Mouse (Mus musculus): ENCODE measurements around the gene Xirp1.
A peak's percentile ranks its signal among the peaks of the same experiment; 100 is the strongest.

The Xirp1 gene

DNA sequence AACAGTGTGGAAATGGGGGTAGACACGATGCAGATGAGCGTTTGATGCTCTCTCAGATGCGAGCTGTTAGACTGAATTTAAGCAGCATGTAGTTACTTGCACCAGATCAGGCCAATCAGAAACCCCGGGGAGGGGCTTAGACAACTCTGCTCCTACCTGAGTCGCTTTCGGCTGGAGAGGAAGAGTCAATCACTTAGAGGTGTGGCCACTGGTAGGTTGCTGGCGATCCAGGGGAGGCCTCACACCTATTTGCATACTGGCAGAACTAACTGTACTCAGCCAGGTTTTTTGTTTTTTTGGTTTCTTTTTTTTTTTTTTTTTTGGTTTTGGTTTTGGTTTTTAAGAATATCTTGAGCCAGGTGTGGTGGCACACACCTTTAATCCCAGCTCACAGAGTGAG lies 35.1 kb downstream of the Xirp1 start:
- no peak for DNase-seq (ENCODE audit: low read depth, low spot score)

DNA sequence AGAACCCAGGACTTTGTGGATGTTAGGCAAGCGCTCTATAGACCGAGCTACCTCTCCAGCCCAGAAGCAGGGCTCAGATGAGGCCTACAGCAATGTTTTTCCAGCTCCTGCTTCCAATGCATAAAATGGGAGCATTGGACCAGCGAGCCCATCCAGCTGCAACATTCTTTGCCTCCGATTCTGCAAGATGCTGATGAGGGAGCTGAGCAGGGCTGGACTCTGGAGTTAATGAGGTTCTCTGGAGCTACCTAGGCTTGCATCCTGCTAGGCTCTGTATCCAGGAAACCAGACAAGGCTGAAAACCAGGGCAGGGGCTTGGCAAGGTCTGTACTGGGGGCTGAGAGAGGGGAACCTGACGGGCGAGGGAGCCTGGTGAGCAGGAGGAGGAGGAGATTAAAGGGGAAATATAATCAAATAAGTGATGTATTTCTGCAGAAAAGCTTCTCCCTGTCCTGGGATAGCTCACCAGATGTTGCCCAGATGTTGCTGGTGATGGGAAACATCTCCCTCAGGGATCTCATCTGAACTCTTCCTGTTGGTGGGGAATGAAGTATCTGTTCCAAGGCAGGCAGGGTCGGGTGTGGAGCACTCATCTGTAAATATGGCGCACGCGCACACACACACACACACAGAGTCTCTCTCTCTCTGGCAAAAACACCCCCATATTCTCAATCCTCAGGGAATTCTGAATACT lies 37.4 kb downstream of the Xirp1 start:
- DNase-seq (ENCODE audit: low read depth, low spot score): no peak

DNA sequence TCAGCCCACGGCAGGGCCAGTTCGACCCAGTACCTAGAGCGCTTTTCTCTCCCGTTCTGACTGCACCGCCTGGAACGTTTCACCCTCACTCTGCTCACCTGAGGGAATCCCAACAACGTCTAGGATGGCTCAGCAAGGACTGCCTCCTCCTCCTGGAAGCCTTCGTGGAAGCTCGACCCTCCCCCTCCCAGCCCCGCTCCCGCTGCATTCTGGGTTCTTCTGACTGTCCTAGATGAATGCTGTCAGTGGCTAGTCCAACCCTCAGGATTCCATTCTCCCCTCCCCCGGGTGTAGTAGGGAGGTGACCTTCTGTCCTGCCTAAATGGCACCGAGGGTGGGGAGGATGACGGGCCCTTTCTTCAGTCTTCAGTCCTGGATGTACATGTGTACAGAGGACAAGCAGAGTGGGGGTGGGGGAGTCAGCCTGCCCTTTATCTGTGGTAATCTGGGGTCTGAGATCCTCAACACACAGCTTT lies 38.8 kb downstream of the Xirp1 start, which contains the start of gene Csrnp1:
Csrnp1 (minus strand) TSS at position 123 of the 476 bp plus-strand sequence.
- no peak for DNase-seq (ENCODE audit: low read depth, low spot score)

DNA sequence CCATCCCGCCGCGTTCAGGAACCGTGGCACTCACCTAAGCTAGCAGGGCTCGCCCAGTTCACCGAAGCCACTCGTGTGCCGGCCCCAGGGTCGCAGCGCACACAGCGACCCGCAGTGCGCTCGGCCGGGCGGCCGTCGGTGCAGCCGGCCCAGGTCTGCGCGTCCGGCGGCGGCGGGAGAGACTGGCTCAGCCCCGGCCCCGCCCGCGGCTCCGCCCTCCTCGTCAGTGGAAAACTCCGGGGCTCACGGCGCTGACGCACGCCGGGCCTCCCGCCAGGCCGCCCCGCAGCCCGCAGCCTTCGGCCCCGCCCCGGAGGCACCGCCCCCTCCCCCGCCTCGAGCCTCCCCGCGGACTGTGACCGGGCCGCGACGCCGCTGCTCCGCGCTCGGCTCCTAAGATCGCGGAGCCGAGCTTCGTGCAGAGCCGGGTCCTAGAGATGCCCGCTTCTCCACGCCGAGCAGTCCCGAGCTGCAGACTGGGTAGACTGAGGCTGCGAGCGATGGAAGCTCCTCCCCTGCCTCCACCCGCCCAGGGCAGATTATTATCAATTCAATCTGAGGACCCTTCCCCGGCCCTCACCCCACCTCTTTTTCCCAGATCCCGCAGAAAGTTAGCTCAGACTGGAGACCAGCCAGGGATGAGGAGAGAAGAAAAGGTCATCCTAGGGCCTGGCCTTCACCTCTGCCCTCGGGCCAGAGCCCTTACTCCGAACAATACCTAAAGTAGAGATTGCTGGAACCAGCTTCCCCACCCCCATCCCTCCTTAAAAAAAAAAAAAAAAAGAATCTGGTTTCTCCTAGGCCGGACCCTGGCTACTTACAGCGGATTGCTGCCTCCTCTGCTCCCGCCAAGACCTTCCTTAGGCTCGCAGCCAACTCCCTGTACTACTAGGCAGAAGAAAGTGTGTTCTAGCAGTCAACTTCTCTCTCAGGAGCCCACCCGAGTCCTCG lies 39.5 kb downstream of the Xirp1 start:
- peak; percentile 37 for DNase-seq (ENCODE audit: low read depth, low spot score)

DNA sequence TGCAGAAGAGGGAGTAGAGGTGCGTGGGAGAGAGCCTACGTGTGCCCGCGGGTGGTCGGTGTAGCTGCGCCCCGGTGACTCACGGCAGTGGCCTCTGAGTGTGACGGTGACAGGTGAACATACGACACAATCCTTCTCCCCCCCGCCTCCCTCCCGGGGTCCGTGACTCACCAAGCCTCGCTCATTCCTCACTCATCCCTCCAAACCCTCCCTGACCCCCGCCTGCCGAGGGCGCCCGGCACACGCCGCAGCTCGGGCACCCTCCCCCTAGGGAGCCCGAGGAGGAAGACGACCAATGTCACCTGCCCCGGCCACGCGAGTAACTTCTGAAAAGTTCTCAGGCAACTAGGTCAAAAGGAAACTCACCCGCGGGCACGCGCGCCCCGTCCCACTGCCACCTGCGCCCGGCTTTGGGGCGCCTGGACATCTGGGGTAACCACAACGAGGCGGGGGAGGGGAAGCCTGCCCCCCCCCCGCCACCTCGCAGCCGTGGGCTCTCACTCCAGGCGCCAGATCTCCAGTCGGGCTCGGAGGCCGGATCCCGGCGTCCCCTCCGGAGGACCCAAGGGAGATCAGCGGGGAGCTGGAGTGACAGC lies 40.3 kb downstream of the Xirp1 start:
- no peak for DNase-seq (ENCODE audit: low read depth, low spot score)

DNA sequence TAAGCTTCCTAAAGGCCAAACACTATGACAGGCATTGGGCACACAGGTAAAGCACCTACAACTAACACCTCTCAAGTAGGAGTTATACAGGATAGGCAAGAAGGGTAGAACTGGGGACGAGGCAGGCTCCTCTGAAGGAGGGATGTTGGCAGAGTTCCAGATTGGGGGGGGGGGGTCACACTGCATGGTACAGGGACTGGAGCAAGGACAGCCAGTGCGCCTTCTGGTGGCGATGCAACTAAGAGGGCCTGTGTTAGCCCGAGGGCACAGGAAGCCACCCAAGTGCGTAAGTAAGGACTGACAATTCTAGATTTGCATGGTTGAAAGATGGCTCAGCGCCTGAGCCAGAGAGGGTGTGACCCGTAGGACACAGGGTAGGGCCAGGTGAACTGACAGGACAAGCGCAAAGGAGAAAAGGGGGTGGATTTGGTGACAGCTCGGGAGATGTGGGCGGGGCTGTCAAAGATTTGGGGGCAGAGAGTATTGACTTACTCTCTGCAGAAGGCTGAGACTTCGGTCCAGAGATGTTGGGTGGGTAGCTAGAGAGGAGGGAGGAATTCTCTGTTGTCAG lies 41.1 kb downstream of the Xirp1 start:
- DNase-seq (ENCODE audit: low read depth, low spot score): no peak

DNA sequence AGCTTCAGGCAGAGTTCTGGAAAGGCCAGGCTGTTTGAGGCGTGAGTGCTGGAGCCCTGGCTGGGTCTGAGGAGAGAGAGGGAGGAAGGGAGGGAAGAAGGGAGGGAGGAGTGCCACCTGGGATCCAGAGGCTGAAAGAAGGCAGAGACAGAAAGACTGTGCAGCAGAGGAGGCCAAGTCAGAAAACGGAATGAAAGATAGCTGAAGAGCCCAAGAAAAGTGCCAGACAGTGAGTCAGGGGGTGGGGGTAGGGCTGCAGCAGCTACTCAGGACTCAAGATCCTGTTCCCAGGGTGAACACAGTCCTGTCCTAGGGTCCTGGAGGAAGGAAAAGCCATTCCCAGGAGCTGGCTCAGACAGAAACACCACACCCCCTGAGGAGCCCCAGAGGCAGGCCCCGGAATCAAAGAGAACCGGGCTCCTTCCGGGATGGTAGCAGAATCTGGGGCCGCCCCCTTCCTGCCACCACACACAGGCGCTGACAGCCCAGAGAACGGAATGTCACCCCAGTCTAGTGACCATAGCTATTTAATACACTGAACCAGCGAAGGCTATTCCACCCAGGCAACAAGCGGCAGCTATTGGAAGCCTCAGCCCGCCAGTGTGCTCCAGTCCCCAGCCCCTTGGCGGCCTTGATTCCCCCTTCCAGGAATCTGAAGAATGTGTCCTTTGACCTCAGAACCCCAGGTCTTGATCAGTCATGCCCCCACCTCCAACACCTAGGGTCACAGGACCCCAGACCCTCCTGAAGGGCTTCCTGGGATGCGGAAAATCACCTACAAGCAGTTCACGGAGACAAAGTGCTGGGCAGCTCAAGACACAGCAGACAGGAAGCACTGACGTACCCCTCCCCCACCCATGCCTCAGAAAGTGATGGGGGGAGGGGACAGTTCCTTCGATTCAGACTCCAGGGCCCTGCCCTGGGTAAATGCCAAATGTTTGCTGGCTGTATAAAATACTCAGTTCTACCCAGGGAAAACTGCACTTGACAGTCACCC lies 41.9 kb downstream of the Xirp1 start:
- no peak for DNase-seq (ENCODE audit: low read depth, low spot score)

DNA sequence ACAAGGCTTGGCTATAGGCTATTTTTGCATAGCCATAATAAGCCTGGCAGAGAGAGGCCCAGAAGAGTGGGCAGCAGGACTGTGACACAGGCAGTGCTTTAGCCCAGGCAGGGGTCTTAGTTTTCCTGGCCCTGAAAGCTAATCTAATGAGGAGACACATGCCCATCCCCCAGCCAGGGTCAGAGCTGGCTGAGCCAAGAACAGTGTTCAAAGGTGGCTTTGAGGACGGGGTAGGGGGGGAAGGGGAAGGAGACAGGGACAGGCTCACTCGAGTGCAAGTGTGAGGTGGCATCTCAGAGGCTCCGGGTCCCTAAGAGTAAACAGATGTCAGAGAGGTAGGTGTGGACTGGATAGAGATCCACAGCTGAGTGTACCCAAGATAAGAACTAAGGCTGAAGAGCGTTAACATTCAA lies 42.6 kb downstream of the Xirp1 start:
- no peak for DNase-seq (ENCODE audit: low read depth, low spot score)

DNA sequence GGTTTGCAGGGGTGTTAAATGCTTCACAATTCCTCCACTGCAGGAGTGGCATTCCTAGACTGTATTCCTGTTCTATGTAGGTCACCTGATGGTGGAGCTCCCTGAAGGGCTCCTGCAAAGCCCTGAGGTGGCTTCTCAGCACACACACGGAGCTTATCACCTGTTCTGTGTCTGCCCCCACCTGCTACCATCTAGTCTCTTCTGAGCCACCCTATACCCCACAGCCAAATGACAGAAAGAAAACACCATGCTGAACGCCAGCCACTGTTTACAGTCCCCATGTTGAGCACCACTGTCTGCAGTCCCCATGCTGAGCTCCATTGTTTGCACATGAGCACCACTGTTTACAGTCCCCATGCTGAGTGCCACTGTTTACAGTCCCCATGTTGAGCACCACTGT lies 43.6 kb downstream of the Xirp1 start:
- no peak for DNase-seq (ENCODE audit: low read depth, low spot score)

DNA sequence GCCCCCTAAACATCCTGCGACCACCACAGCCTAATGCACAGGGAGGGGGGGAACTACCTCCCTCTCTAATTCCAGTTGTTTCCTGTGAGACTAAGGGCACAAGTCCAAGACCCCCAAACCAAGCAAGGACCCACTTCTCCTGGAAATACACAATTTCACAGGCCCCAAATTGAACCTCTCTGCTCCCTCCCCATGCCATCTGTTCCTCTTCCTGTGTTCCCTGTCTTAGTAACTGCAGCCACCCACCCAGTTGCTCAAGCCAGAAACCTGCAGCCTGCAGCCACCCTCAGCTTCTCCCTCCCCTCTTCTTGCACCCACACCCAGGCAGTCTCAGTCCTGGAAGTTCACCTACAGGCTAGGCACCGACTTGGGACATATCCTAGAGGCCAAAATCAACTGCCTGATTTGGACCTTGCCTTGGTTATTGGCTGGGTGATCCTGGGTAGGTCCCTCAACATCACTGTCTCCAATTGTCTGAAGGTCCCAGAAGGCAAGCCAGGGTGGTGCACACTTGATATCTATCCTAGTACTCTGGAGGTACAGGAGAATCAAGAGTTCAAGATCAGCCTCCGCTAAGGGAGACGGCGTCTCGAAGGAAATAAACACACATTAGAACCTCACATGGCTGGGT lies 44.5 kb downstream of the Xirp1 start:
- no peak for DNase-seq (ENCODE audit: low read depth, low spot score)

DNA sequence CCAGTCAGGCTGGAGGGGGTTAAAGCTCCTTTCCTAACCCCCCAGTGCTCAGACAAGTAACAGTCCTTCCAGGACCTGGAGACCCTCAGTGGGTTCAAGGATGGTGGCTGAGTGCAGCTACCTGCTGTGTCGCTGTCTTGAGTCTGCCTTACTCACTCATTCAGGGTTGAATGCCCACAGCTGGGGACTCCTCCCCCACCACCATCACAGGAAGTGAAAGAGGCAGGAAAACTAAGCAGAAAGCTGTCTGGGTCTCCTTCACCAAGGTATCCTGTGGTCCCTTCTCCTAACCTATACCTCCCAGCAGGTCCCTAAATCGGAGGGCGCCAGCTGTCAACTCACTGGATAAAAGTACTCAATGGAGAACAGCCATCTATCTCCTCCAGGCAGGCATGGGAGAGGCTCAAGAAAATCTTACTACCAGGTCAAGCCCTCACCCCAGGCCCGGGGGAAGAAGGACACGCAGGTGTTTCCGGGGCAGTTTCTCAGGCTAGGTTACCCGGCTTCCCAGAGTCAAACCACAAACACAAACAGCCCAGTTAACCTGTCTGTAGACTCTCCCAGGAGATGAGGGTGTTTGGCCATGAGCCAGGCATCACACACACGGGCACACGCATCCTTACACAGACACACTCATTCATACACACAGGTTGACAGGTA lies 45.1 kb downstream of the Xirp1 start:
- DNase-seq (ENCODE audit: low read depth, low spot score): no peak

DNA sequence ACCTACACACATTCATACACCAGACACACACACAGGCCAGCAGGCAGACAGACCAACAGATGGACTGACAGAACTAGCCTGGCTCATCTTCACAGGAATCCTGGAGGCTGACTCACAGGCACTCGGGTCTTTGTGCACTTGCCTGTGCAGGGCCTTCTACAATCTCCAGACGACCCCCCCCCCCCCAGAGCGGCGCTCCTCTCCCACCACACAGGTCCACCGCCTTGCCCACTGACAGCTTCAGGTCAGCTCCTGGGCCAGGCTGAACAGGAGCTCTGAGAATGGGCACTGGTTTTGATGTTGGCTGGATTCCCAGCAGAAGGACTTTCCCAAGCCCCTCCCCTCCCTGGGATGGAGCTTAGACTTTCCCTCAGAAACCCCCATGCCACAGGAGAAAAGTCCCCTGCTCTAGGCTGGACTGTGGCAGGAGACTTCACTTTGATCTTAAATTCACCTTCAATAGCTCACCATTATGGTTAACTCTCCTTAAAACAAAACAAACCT lies 45.8 kb downstream of the Xirp1 start:
- DNase-seq (ENCODE audit: low read depth, low spot score): no peak

DNA sequence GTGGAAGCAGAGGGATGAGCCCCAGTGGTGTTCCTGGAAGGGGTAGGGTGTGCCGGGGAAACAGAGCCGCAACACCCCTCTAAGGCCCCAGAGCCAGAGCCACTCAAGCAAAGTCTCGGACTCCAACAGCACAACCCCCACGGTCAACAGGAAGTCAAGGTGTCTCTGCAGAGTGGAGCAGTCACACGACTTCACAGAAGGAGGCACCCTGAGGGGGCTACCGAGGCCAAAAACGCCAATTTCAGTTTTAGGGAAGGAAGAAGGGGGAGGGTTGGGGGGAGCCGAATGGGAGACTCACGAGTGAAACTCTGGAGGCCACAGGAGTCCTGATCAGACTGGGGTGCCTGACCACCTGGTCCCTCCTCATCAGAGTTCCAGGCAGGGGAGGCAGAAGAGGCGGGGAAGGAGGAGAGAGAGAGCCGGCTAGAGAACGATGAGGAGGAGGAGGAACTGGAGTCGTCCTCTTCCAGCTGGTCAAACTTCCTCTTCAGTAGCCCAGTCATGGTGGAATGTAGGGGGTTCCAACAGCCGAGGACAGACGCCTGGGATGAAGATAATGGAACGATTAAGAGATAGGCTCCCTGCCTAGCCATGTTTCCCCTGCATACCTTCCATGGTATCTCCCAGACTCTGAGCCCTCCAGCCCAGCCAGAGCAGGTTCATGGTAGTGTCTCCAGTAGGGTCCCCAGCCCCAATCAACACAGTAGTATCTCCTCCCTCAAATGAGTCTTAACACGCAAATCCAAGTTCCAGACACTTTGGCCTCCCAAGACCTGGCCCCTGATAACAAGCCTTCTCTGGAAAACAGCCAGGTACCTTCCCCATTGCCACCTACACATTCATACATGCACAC lies 46.5 kb downstream of the Xirp1 start:
- DNase-seq (ENCODE audit: low read depth, low spot score): no peak

DNA sequence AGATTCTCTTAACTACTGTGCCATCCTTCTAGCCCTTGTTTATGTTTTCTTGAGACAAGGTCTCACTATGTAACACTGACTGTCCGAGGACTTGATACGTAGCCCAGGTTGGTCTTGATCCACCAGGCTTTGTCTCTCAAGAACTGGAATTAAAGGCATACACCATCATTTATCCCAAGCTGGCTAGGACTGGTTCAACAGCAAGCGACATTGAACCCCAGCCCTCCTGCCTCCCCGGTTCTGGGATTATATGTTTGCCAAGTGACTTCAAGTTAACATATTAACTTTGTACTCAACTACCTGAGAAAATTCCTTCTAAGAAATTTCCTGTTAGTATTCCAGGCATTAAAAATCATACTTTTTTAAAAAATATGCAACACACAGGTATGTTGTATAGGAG lies 48.1 kb downstream of the Xirp1 start:
- DNase-seq (ENCODE audit: low read depth, low spot score): no peak

DNA sequence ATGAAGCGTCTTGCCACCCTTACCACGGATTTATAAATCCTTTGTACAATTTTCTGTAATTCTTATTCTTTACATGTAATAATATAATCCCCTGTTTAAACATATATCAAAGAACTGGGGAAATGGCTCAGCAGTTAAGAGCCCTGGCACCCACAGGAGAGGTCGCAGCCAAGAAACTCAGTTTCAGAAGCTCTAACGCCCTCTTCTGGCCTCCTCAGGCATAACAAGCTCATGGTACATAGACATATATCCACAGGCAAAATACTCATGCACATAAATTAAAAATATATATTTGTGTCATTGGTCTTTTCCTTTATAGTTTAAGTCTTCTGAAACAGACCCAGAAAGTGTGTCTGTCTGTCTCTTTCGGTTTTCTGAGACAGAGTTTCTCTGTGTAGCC lies 48.8 kb downstream of the Xirp1 start:
- no peak for DNase-seq (ENCODE audit: low read depth, low spot score)

DNA sequence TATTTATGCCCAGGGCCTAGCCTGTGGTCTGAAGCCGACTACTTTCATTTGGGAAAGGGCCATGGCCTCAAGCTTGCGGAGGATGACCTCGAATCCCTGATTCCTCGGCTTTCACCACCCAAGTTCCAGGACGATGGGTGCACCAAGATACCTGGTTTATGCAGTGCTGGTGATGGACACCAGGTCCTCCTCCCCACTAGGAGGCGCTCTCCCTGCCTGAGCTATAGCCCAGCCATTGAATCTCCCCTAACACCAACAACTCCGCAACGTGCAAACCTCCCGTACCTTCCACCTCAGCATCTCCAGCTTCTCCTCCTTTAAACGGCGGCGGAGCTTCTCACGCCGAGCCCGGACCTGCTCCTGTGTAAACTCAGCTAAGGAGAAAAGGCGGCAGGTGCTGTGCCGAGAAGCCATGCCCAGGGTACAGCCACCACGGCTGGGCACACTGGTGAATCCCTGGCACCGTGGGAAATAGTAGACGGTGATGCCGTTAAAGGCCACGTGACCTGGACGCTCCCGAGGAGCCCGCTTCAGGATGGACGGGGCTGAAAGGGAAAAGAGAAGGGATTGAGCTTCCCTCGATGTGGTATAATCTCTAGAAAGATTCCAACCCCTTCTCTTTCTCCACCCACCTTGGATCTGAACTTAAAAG lies 49.4 kb downstream of the Xirp1 start:
- DNase-seq (ENCODE audit: low read depth, low spot score): no peak

DNA sequence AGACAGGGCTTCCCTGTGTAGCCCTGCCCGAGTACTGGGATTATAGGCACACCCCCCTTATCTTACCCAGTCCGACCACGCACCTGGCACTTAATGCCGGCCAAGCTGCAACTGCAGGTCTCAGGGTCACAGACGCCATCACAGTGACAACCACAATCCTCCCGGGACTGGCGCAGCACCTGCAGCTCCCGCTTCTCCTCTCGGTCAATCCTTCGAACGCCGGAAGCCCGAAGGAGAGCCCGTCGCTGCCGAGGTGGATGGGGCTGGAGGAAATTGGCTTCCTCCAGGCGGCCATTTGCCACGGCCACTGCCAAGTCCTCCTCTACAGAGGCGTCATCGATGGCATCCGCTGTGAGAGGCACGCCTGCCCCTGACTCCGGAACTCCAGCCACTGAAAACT lies 50.1 kb downstream of the Xirp1 start:
- no peak for DNase-seq (ENCODE audit: low read depth, low spot score)

DNA sequence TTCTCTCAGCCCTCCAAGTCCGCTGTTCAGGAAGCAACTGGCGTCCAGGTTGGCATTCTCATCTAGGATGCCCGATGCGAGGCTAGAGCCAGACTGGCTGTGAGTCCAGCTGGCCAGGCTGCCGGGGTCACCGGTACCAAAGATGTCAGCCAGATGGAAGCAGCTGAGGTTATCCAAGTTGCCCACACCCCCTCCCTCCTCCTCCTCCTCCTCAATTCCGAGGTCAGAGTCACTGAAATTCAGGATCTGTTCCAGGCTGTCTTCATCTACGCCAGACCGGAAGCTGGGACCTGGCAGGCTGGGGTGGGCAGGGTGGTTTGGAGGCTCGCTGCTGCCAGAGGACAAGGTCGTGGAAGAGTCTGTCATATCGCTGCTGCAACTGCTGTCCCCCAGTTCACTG lies 50.8 kb downstream of the Xirp1 start:
- DNase-seq (ENCODE audit: low read depth, low spot score): no peak

Measured in retina, adult 2 months (tissue).